Mouse (Mus musculus) limb, embryonic 13.5 days (tissue): ENCODE measurements around the gene Mrpl43. TPM values are rescaled to one million over a fixed set of nuclear protein-coding genes. Genes with fewer than 3 reads are reported as not detected.

Experiments
- ATAC-seq: fragments of 200-750 bp; cut with Nextera tagmentation; 2 replicates; pipeline ENCODE4 v1.8.0; 2017; ENCODE audit warnings: low read depth, moderate number of reproducible peaks, moderate TSS enrichment; ENCODE audit not compliant: low FRiP score
- H3K27ac ChIP-seq: fragments of 300-500 bp; sonication (generic); 2 replicates; pipeline ENCODE4 v1.5.1; 2015; ENCODE audit warnings: inconsistent platforms, mild to moderate bottlenecking, moderate library complexity
- H3K27me3 ChIP-seq: fragments of 300-500 bp; sonication (generic); 2 replicates; pipeline ENCODE4 v1.6.1; 2015; ENCODE audit warnings: mild to moderate bottlenecking, inconsistent platforms
- H3K36me3 ChIP-seq: fragments of 300-500 bp; sonication (generic); 2 replicates; pipeline ENCODE4 v1.6.1; 2015; ENCODE audit warnings: inconsistent platforms, mild to moderate bottlenecking, moderate library complexity
- H3K4me1 ChIP-seq: fragments of 300-500 bp; sonication (generic); 2 replicates; pipeline ENCODE4 v1.6.1; 2015; ENCODE audit warnings: inconsistent platforms
- H3K4me2 ChIP-seq: fragments of 300-500 bp; sonication (generic); replicated peaks from 2 replicates; pipeline ENCODE4 v1.6.1; 2015; ENCODE audit warnings: inconsistent platforms, mild to moderate bottlenecking, moderate library complexity
- H3K4me3 ChIP-seq: fragments of 300-500 bp; sonication (generic); 2 replicates; pipeline ENCODE4 v1.5.1; 2015; ENCODE audit warnings: moderate library complexity, mild to moderate bottlenecking, inconsistent platforms
- H3K9ac ChIP-seq: fragments of 300-500 bp; sonication (generic); 2 replicates; pipeline ENCODE4 v1.6.1; 2015; ENCODE audit warnings: mild to moderate bottlenecking, inconsistent platforms
- H3K9me3 ChIP-seq: fragments of 300-500 bp; sonication (generic); 2 replicates; pipeline ENCODE4 v1.6.1; 2016; ENCODE audit warnings: inconsistent platforms
- WGBS: fragments of 180-500 bp; shearing (Covaris S2); methylation state at CpG from one replicate; pipeline ENCODE4 v1.1.7; 2015; 5-methylcytosine and 5-hydroxymethylcytosine counted together
- polyA plus RNA-seq: library from polyadenylated mRNA; unstranded; fragments of >200 nt; fragmentation: Nextera tagmentation; extraction: Ambion mirVana; gene quantifications from 2 replicates; pipeline ENCODE4 v1.2.1, GENCODE M21; 2015

Gene Mrpl43
- polyA plus RNA-seq, 1 experiment from 2014 or later = 69.2 TPM

- H3K9me3 ChIP-seq = no peaks in the 10 kb centered on the region
- no peaks in the 10 kb centered on the region for H3K27me3 ChIP-seq
- H3K9ac ChIP-seq = 0 out of 2 replicates have a peak overlapping the region, but pooled peaks have one; percentile 8
- no peak overlapping the region for H3K4me2 ChIP-seq
- peaks cover 34% of the 10 kb centered on the region for H3K4me1 ChIP-seq
- WGBS = 69% methylated on average over 6 of the region's 6 CpGs
- no peak overlapping the region for H3K4me3 ChIP-seq
- H3K27ac ChIP-seq = no peak overlapping the region; the same call in 1 of the 2 replicates
- H3K36me3 ChIP-seq = peaks cover 64% of the 10 kb centered on the region
- no peak for ATAC-seq
These were observed 20.9 kb upstream of the Mrpl43 start for GRCm38 (mm10) chr19:45026958-45027670.

- no peak overlapping the region for H3K9ac ChIP-seq
- WGBS = 74% methylated on average over 37 of the region's 37 CpGs
- H3K4me3 ChIP-seq = no peak overlapping the region
- H3K9me3 ChIP-seq = no peaks in the 10 kb centered on the region
- no peak overlapping the region for H3K4me2 ChIP-seq
- no peaks in the 10 kb centered on the region for H3K27me3 ChIP-seq
- ATAC-seq = no peak
- peaks cover 74% of the 10 kb centered on the region for H3K36me3 ChIP-seq
- 0 out of 2 replicates have a peak overlapping the region, but pooled peaks have one; percentile 22 for H3K27ac ChIP-seq
- peaks cover 36% of the 10 kb centered on the region for H3K4me1 ChIP-seq
These were observed 19.8 kb upstream of the Mrpl43 start for GRCm38 (mm10) chr19:45025937-45026568.

- H3K9me3 ChIP-seq = no peaks in the 10 kb centered on the region
- H3K36me3 ChIP-seq = peaks cover 79% of the 10 kb centered on the region
- no peak overlapping the region for H3K27ac ChIP-seq
- no peak overlapping the region for H3K4me3 ChIP-seq
- H3K4me1 ChIP-seq = peaks cover 39% of the 10 kb centered on the region
- no peaks in the 10 kb centered on the region for H3K27me3 ChIP-seq
- no peak overlapping the region for H3K4me2 ChIP-seq
- 91% methylated on average over 20 of the region's 20 CpGs for WGBS
- no peak overlapping the region for H3K9ac ChIP-seq
- ATAC-seq = no peak
These were observed 18.5 kb upstream of the Mrpl43 start for GRCm38 (mm10) chr19:45024775-45025174.

- Histone ChIP-seq H3K4me1 (peaks cover 47% of the 10 kb centered on the region), H3K27me3 (no peaks in the 10 kb centered on the region)
These were observed 17.8 kb upstream of the Mrpl43 start for GRCm38 (mm10) chr19:45023993-45024392.

GRCm38 (mm10) chr19:45021362-45021761 is 15.1 kb upstream of the Mrpl43 start:
- no peak for ATAC-seq
- Histone ChIP-seq H3K27ac (no peak overlapping the region), H3K9me3 (no peaks in the 10 kb centered on the region), H3K9ac (peak overlapping the region; percentile 35; the same call in 1 of the 2 replicates), H3K4me3 (no peak overlapping the region), H3K36me3 (peaks cover 53% of the 10 kb centered on the region), H3K27me3 (no peaks in the 10 kb centered on the region), H3K4me1 (peaks cover 46% of the 10 kb centered on the region), H3K4me2 (peak overlapping the region; percentile 91; the same call in 1 of the 2 replicates)
- 91% methylated on average over 15 of the region's 15 CpGs for WGBS

More at GRCm38 (mm10) chr19:45023993-45024392, 17.8 kb upstream of the Mrpl43 start:
- Histone ChIP-seq H3K27ac (no peak overlapping the region), H3K4me3 (no peak overlapping the region), H3K9me3 (no peaks in the 10 kb centered on the region), H3K4me2 (no peak overlapping the region), H3K36me3 (peaks cover 79% of the 10 kb centered on the region), H3K9ac (no peak overlapping the region)
- 89% methylated on average over 11 of the region's 11 CpGs for WGBS
- ATAC-seq = no peak

GRCm38 (mm10) chr19:45020348-45020747 is 14.1 kb upstream of the Mrpl43 start:
- 55% methylated on average over 6 of the region's 6 CpGs for WGBS
- H3K27me3 ChIP-seq = no peaks in the 10 kb centered on the region

GRCm38 (mm10) chr19:45018351-45018831 is 12.1 kb upstream of the Mrpl43 start:
- H3K9me3 ChIP-seq = no peaks in the 10 kb centered on the region
- peak overlapping the region; percentile 91 for H3K4me2 ChIP-seq
- under 1% methylated on average over 13 of the region's 13 CpGs for WGBS
- H3K36me3 ChIP-seq = peaks cover 25% of the 10 kb centered on the region
- peak overlapping the region; percentile 99 for H3K27ac ChIP-seq
- ATAC-seq = no peak
- H3K4me1 ChIP-seq = peaks cover 71% of the 10 kb centered on the region
- H3K9ac ChIP-seq = peak overlapping the region; percentile 96
- peak overlapping the region; percentile 79 for H3K4me3 ChIP-seq
- no peaks in the 10 kb centered on the region for H3K27me3 ChIP-seq

More at GRCm38 (mm10) chr19:45020348-45020747, 14.1 kb upstream of the Mrpl43 start:
- H3K9me3 ChIP-seq = no peaks in the 10 kb centered on the region
- H3K27ac ChIP-seq = peak overlapping the region; percentile 6; the same call in 1 of the 2 replicates
- peaks cover 54% of the 10 kb centered on the region for H3K4me1 ChIP-seq
- peak overlapping the region; percentile 5 for H3K4me3 ChIP-seq
- H3K36me3 ChIP-seq = peaks cover 43% of the 10 kb centered on the region
- ATAC-seq = no peak
- H3K9ac ChIP-seq = peak overlapping the region; percentile 56
- H3K4me2 ChIP-seq = peak overlapping the region; percentile 91

- H3K4me3 ChIP-seq = peak overlapping the region; percentile 79
- peak; percentile 45 for ATAC-seq
- under 1% methylated on average over 44 of the region's 48 CpGs for WGBS
- peaks cover 22% of the 10 kb centered on the region for H3K36me3 ChIP-seq
- H3K4me2 ChIP-seq = peak overlapping the region; percentile 91
- no peaks in the 10 kb centered on the region for H3K9me3 ChIP-seq
- H3K27me3 ChIP-seq = no peaks in the 10 kb centered on the region
- peak overlapping the region; percentile 99 for H3K27ac ChIP-seq
- peaks cover 76% of the 10 kb centered on the region for H3K4me1 ChIP-seq
- peak overlapping the region; percentile 96 for H3K9ac ChIP-seq
These were observed 11.7 kb upstream of the Mrpl43 start for GRCm38 (mm10) chr19:45017909-45018308.

- Histone ChIP-seq H3K4me1 (peaks cover 81% of the 10 kb centered on the region), H3K4me3 (peak overlapping the region; percentile 79), H3K27me3 (no peaks in the 10 kb centered on the region), H3K9me3 (no peaks in the 10 kb centered on the region), H3K9ac (peak overlapping the region; percentile 96), H3K27ac (peak overlapping the region; percentile 99), H3K4me2 (peak overlapping the region; percentile 91), H3K36me3 (peaks cover 17% of the 10 kb centered on the region)
- ATAC-seq = peak; percentile 10
- WGBS = 0% methylated on average over 14 of the region's 27 CpGs
These were observed 11.1 kb upstream of the Mrpl43 start for GRCm38 (mm10) chr19:45017216-45017771.

GRCm38 (mm10) chr19:45016341-45017215 is 10.3 kb upstream of the Mrpl43 start:
- peak; percentile 73 for ATAC-seq
- peak overlapping the region; percentile 79 for H3K4me3 ChIP-seq
- H3K9ac ChIP-seq = peak overlapping the region; percentile 96
- under 1% methylated on average over 16 of the region's 18 CpGs for WGBS
- peaks cover 77% of the 10 kb centered on the region for H3K4me1 ChIP-seq
- H3K9me3 ChIP-seq = no peaks in the 10 kb centered on the region
- peak overlapping the region; percentile 91 for H3K4me2 ChIP-seq
- peaks cover 18% of the 10 kb centered on the region for H3K36me3 ChIP-seq
- peak overlapping the region; percentile 99 for H3K27ac ChIP-seq
- H3K27me3 ChIP-seq = no peaks in the 10 kb centered on the region

GRCm38 (mm10) chr19:45015518-45016281 is 9.5 kb upstream of the Mrpl43 start:
- peaks cover 21% of the 10 kb centered on the region for H3K36me3 ChIP-seq
- under 1% methylated on average over 34 of the region's 34 CpGs for WGBS
- H3K27ac ChIP-seq = peak overlapping the region; percentile 99
- peak overlapping the region; percentile 77 for H3K9ac ChIP-seq
- H3K9me3 ChIP-seq = no peaks in the 10 kb centered on the region
- peak overlapping the region; percentile 79 for H3K4me3 ChIP-seq
- peak overlapping the region; percentile 91 for H3K4me2 ChIP-seq
- peak; percentile 5; the same call in 1 of the 2 replicates for ATAC-seq
- H3K27me3 ChIP-seq = no peaks in the 10 kb centered on the region
- peaks cover 68% of the 10 kb centered on the region for H3K4me1 ChIP-seq
